Mouse (Mus musculus) embryo, embryonic 9.5 days (tissue): ENCODE measurements around the gene Dapk2.

Experiments used
- DNase-seq: peaks from one replicate; pipeline ENCODE4 v3.0.0-alpha.2; 2017; ENCODE audit errors: extremely low spot score

Gene Dapk2

GRCm38 (mm10) chr9:66228456-66229151 is 70.6 kb downstream of the Dapk2 start:
- DNase-seq = no peak

- DNase-seq = no peak
These were observed 73.9 kb downstream of the Dapk2 start for GRCm38 (mm10) chr9:66231820-66232479.

- no peak for DNase-seq
These were observed 78.6 kb downstream of the Dapk2 start for GRCm38 (mm10) chr9:66236615-66237014.

- no peak for DNase-seq
These were observed 79.7 kb downstream of the Dapk2 start for GRCm38 (mm10) chr9:66237742-66238141.

- no peak for DNase-seq
These were observed 81.2 kb downstream of the Dapk2 start for GRCm38 (mm10) chr9:66239173-66239572.

GRCm38 (mm10) chr9:66239691-66240090 is 81.7 kb downstream of the Dapk2 start:
- no peak for DNase-seq

- DNase-seq = no peak
These were observed 82.5 kb downstream of the Dapk2 start for GRCm38 (mm10) chr9:66240493-66240892.

GRCm38 (mm10) chr9:66240991-66241390 is 83.0 kb downstream of the Dapk2 start:
- peak; percentile 33 for DNase-seq

- no peak for DNase-seq
These were observed 83.7 kb downstream of the Dapk2 start for GRCm38 (mm10) chr9:66241722-66242121.

- no peak for DNase-seq
These were observed 85.2 kb downstream of the Dapk2 start for GRCm38 (mm10) chr9:66243240-66243639.

GRCm38 (mm10) chr9:66244079-66244478 is 86.1 kb downstream of the Dapk2 start:
- DNase-seq = no peak

- no peak for DNase-seq
These were observed 87.7 kb downstream of the Dapk2 start for GRCm38 (mm10) chr9:66245707-66246106.

- no peak for DNase-seq
These were observed 91.3 kb downstream of the Dapk2 start for GRCm38 (mm10) chr9:66249281-66249680.

- peak; percentile 34 for DNase-seq
These were observed 93.2 kb downstream of the Dapk2 start for GRCm38 (mm10) chr9:66251159-66251691.

GRCm38 (mm10) chr9:66261741-66262140 is 103.7 kb downstream of the Dapk2 start:
- DNase-seq = no peak

- DNase-seq = no peak
These were observed 105.7 kb downstream of the Dapk2 start for GRCm38 (mm10) chr9:66263701-66264100.

- DNase-seq = no peak
These were observed 107.6 kb downstream of the Dapk2 start for GRCm38 (mm10) chr9:66265645-66266044.

GRCm38 (mm10) chr9:66266237-66267170 is 108.5 kb downstream of the Dapk2 start:
- no peak for DNase-seq

GRCm38 (mm10) chr9:66268804-66269203 is 110.8 kb downstream of the Dapk2 start:
- DNase-seq = no peak

- no peak for DNase-seq
These were observed 112.0 kb downstream of the Dapk2 start for GRCm38 (mm10) chr9:66270038-66270437.

GRCm38 (mm10) chr9:66271726-66272125 is 113.7 kb downstream of the Dapk2 start:
- DNase-seq = peak; percentile 21

- DNase-seq = no peak
These were observed 115.6 kb downstream of the Dapk2 start for GRCm38 (mm10) chr9:66273632-66274031.
